Mouse (Mus musculus) midbrain, postnatal 0 days (tissue): Measurements from ENCODE around the gene Tor1b. TPM values are rescaled to one million over a fixed set of nuclear protein-coding genes. Genes with fewer than 3 reads are reported as not detected.

Experiments used
- ATAC-seq: fragments of 200-750 bp; cut with Nextera tagmentation; 2 replicates; pipeline ENCODE4 v1.8.0; 2017; ENCODE audit warnings: moderate number of reproducible peaks, mild to moderate bottlenecking, moderate TSS enrichment, moderate library complexity; ENCODE audit not compliant: low FRiP score
- DNase-seq: peaks from one replicate; pipeline ENCODE4 v3.0.0-alpha.2; 2015; ENCODE audit warnings: low spot score
- H3K27ac ChIP-seq: fragments of 300-500 bp; sonication (generic); 2 replicates; pipeline ENCODE4 v1.5.1; 2014; ENCODE audit warnings: low read depth, mild to moderate bottlenecking, low read length, mixed read lengths
- H3K27me3 ChIP-seq: fragments of 300-500 bp; sonication (generic); 2 replicates; pipeline ENCODE4 v1.6.1; 2014; ENCODE audit warnings: low read length, control low read depth, mixed read lengths; ENCODE audit not compliant: insufficient read depth
- H3K36me3 ChIP-seq: fragments of 300-500 bp; sonication (generic); 2 replicates; pipeline ENCODE4 v1.6.1; 2014; ENCODE audit warnings: low read length, control low read depth, mixed read lengths; ENCODE audit not compliant: insufficient read depth
- H3K4me1 ChIP-seq: fragments of 300-500 bp; sonication (generic); 2 replicates; pipeline ENCODE4 v1.6.1; 2014; ENCODE audit warnings: mild to moderate bottlenecking, control low read depth, antibody characterized with exemption, low read length, mixed read lengths; ENCODE audit not compliant: insufficient read depth
- H3K4me2 ChIP-seq: fragments of 300-500 bp; sonication (generic); 2 replicates; pipeline ENCODE4 v1.6.1; 2014; ENCODE audit warnings: low read depth, mild to moderate bottlenecking, low read length, mixed read lengths; ENCODE audit not compliant: poor library complexity, severe bottlenecking
- H3K4me3 ChIP-seq: fragments of 300-500 bp; sonication (generic); 2 replicates; pipeline ENCODE4 v1.5.1; 2014; ENCODE audit warnings: low read depth, mild to moderate bottlenecking, low read length, moderate library complexity
- H3K9ac ChIP-seq: fragments of 300-500 bp; sonication (generic); replicated peaks from 2 replicates; pipeline ENCODE4 v1.6.1; 2014; ENCODE audit warnings: mild to moderate bottlenecking, low read length, moderate library complexity, mixed read lengths; ENCODE audit not compliant: poor library complexity, severe bottlenecking
- H3K9me3 ChIP-seq: fragments of 300-500 bp; sonication (generic); 2 replicates; pipeline ENCODE4 v1.6.1; 2016; ENCODE audit warnings: low read length, control low read depth
- CTCF ChIP-seq: IDR thresholded peaks from 2 replicates; pipeline ENCODE4 v1.5.1; 2016; ENCODE audit warnings: antibody characterized with exemption, mild to moderate bottlenecking
- WGBS: fragments of 180-500 bp; shearing (Covaris S2); extraction: QIAGEN DNeasy Blood & Tissue Kit; methylation state at CpG from one replicate; pipeline ENCODE4 v1.1.7; 2014; 5-methylcytosine and 5-hydroxymethylcytosine counted together
- polyA plus RNA-seq: library from polyadenylated mRNA; unstranded; fragments of >200 nt; fragmentation: Nextera tagmentation; extraction: Ambion mirVana; gene quantifications from 2 replicates; pipeline ENCODE4 v1.2.1, GENCODE M21; 2015
- total RNA-seq: library from RNA; depleted of rRNA; stranded (reverse); fragments of >200 nt; gene quantifications from 2 replicates; pipeline ENCODE4 v1.2.3, GENCODE M21; 2014; rRNA removed

Gene Tor1b
- total RNA-seq (27.1 and 28.3 TPM in 2 replicates), polyA plus RNA-seq (16.4 and 17.0 TPM in 2 replicates)

DNA sequence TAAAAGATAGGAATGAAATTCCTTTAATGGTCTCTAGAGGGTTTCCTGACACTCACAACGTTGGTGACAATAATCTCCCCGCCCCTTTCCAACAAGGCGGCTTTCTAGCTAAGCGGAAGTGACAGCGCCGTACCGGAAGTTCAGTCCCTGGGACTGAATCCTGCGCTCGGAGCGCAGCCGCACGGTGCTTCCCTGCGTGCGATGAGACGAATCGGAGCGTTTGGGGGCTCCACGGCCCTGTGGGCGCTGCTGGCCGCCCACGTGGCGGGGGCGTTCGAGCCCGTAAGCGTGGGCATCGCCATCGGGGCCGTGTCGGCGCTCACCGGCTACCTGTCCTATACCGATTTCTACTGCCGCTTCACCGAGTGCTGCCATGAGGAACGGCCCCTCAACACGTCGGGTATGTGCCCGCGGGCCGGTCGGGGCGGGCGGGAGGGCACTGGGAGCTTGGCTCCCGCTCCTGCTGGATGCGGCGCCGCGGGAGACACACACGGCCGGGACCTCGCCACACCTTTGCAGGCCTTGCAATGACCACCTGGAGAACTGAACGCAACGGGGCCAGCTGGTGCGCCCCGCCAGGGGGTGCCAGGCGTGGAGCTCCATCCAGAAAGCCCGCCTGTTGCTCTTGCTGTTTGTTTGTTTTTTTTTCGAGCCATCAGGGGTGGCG, at the start of gene Tor1b:
Tor1b (plus strand) TSS at position 136 of the 667 bp plus-strand sequence.
- peak; percentile 51 for TF ChIP-seq CTCF
- under 1% methylated on average over 57 of the region's 60 CpGs for WGBS
- Histone ChIP-seq H3K27me3 (no peaks in the 10 kb centered on the region), H3K9ac (peak within 1 kb of the TSS; percentile 79), H3K4me3 (peak within 1 kb of the TSS; percentile 82), H3K9me3 (no peaks in the 10 kb centered on the region), H3K4me1 (peaks cover 13% of the 10 kb centered on the region), H3K36me3 (peaks cover 27% of the 10 kb centered on the region), H3K4me2 (peak within 1 kb of the TSS; percentile 79), H3K27ac (peak within 1 kb of the TSS; percentile 67)
- ATAC-seq, result peak; percentile 92
- peak; percentile 97 for DNase-seq

DNA sequence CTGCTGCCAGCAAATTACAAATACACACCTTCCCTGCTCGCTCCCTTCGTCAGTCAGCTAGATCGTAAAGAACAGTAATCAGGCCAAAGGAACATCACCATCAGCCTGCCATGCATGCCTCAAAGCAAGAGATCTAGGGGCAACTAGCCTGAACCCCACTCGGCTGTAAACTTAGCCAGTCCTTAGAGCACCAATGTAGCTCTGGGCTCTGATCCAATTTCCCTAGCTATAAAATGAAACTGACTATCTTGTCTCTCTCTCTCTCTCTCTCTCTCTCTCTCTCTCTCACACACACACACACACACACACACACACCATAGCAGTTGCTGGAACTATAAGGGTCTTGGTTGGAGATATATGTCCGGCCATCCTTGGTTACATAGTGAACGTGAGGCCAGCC, 48.5 kb upstream of the Tor1b start:
- no peak overlapping the region for H3K4me2 ChIP-seq
- no peak overlapping the region for H3K9ac ChIP-seq
- H3K36me3 ChIP-seq, result no peaks in the 10 kb centered on the region
- ATAC-seq (no peak), DNase-seq (no peak)
- H3K9me3 ChIP-seq, result no peaks in the 10 kb centered on the region
- H3K27ac ChIP-seq, result no peak overlapping the region
- peaks cover 5% of the 10 kb centered on the region for H3K4me1 ChIP-seq
- no peak for TF ChIP-seq CTCF
- no peak overlapping the region for H3K4me3 ChIP-seq
- no peaks in the 10 kb centered on the region for H3K27me3 ChIP-seq
- WGBS, result 86% methylated on average over 6 of the region's 6 CpGs

DNA sequence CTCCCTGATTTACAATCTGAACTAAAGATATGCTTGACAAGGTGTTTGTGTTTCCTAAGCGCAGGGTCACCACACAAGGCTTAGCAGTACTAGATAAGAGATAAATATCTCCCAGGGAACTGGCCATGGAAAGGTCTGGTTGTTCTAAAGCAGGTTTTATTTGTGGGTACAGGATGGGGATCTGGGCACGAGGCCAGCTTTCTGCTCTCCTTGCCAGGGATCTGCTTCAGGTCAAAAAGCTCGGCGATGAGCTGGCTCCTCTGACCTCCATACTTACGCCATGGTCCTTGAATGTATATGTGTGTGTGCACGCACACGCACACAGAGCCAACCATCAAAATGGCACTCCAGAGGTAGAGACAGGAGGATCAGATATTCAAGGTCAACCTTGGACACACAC, 47.8 kb upstream of the Tor1b start:
- Histone ChIP-seq H3K27me3 (no peaks in the 10 kb centered on the region), H3K9me3 (no peaks in the 10 kb centered on the region), H3K4me3 (no peak overlapping the region), H3K9ac (no peak overlapping the region), H3K36me3 (no peaks in the 10 kb centered on the region), H3K4me2 (no peak overlapping the region), H3K4me1 (peaks cover 5% of the 10 kb centered on the region), H3K27ac (no peak overlapping the region)
- ATAC-seq (no peak), DNase-seq (no peak)
- 80% methylated on average over 7 of the region's 7 CpGs for WGBS
- TF ChIP-seq CTCF, result no peak

DNA sequence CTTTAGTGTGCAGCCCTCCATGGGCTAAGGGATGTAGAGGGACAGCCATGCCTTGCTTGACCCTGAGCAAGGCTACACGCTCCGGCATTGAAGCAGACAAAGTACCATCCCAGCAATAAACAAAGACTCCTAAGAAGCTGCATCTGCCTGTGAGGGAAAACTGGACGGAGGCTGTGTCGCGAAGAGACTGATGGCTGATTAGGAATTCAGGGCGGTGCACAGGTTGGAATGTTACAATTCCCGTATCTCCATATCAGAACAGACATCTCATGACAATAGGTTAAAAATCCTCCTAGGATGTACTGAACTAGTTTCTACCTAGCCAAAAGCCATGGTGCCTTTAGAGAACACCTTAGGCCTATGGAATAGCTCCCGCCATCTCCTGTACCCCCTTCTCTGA, 46.9 kb upstream of the Tor1b start:
- 77% methylated on average over 8 of the region's 8 CpGs for WGBS
- no peak for TF ChIP-seq CTCF
- H3K27ac ChIP-seq, result no peak overlapping the region
- no peak for ATAC-seq
- H3K4me3 ChIP-seq, result no peak overlapping the region
- H3K9ac ChIP-seq, result no peak overlapping the region
- no peaks in the 10 kb centered on the region for H3K36me3 ChIP-seq
- H3K9me3 ChIP-seq, result no peaks in the 10 kb centered on the region
- H3K4me1 ChIP-seq, result peaks cover 5% of the 10 kb centered on the region
- no peak overlapping the region for H3K4me2 ChIP-seq
- DNase-seq, result no peak
- H3K27me3 ChIP-seq, result no peaks in the 10 kb centered on the region

GRCm38 (mm10) chr2:30906641-30907040, 46.1 kb upstream of the Tor1b start:
- ATAC-seq (no peak), DNase-seq (no peak)
- Histone ChIP-seq H3K36me3 (no peaks in the 10 kb centered on the region), H3K4me2 (no peak overlapping the region), H3K9ac (no peak overlapping the region), H3K27ac (no peak overlapping the region), H3K4me1 (peaks cover 5% of the 10 kb centered on the region), H3K27me3 (no peaks in the 10 kb centered on the region), H3K4me3 (no peak overlapping the region), H3K9me3 (no peaks in the 10 kb centered on the region)
- WGBS, result 78% methylated on average over 4 of the region's 4 CpGs
- no peak for TF ChIP-seq CTCF

DNA sequence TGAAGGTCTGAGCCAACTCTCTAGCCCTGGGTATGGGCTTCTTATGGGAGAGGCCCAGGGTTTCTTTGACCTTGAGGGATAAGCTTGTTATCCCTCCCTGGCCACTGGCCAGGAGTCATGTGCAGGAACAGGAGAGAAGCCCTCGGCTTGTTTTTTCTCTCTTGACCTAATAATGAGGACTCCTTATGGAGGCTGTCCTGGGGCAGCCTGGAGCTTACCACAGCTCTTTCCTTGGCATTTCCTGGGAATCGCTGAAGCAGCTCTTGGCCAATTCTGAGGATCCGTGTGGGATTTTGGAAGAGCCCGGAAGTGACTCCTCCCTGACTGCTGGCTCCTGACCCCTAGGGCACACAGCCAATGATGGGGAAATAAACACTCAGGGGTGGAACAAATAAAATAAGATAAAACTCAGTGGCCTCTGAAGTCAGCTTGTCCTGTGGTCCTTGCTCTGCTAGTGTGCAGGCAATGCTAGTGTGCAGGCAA, 40.4 kb upstream of the Tor1b start:
- Histone ChIP-seq H3K4me1 (peaks cover 2% of the 10 kb centered on the region; the same call in 1 of the 2 replicates), H3K9me3 (no peaks in the 10 kb centered on the region), H3K27ac (no peak overlapping the region), H3K27me3 (no peaks in the 10 kb centered on the region), H3K36me3 (no peaks in the 10 kb centered on the region), H3K9ac (no peak overlapping the region), H3K4me3 (no peak overlapping the region), H3K4me2 (no peak overlapping the region)
- TF ChIP-seq CTCF, result no peak
- no peak for ATAC-seq
- 48% methylated on average over 4 of the region's 4 CpGs for WGBS
- peak; percentile 23 for DNase-seq
